Mouse (Mus musculus) megakaryocyte progenitor cell, adult 5-6 weeks (primary cell): ENCODE data around the gene Sfxn5. TPM values are rescaled to one million over a fixed set of nuclear protein-coding genes. Genes with fewer than 3 reads are reported as not detected.

Source experiments
- ATAC-seq: replicated peaks from 2 replicates; pipeline ENCODE4 v1.8.0; 2016; ENCODE audit warnings: mild to moderate bottlenecking, moderate TSS enrichment, inconsistent platforms; ENCODE audit not compliant: poor library complexity
- total RNA-seq, 2 experiments: library from RNA; stranded (forward) in 1 of 2; stranded (reverse) in 1 of 2; fragments of 157-497, 149-512 nt in 1 of 2; fragments of 200-1000 nt in 1 of 2; gene quantifications; 2 replicates each; pipeline versions ENCODE4 v1.2.3 to v1.2.4; 2015 to 2017

The Sfxn5 gene
- 1.1 and 2.7 TPM in 2 replicates for total RNA-seq (2015)
- total RNA-seq (2017): 1.7 and 2.3 TPM in 2 replicates

DNA sequence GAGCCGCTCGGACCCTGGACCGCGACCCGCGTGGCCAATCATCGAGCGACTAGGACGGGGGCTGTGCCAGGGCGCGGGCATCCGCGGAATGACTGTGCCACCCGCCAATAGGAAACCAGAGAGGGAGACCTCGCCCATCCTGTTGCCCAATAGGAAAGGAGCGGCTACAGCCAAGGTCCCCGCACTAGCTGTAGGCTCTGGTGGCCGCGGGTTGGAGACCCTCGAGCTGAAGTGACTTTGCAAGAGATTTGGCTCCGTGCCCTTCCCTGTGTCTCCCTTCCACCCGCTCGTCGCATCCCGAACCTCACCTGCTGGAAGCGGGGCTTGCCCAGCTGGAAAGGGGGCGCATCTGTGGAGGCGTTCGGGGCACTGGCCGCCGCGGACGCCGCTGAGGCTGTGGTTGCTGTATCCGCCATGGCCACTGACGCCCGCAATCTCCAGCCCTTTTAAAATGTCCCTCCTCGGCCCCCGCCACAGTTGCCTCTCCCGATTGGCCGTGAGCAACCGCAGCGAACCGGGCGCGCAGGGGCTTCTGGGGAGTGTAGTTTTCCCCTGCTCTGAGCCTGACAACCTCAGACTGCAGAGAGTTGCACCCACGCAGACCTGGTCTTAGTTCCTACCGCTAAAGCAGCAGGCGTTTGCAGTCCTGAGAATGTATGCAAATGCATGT lies at the start of gene Sfxn5:
Sfxn5 (minus strand) TSS at position 423 of the 670 bp plus-strand sequence.
- ATAC-seq: peak; percentile 86

DNA sequence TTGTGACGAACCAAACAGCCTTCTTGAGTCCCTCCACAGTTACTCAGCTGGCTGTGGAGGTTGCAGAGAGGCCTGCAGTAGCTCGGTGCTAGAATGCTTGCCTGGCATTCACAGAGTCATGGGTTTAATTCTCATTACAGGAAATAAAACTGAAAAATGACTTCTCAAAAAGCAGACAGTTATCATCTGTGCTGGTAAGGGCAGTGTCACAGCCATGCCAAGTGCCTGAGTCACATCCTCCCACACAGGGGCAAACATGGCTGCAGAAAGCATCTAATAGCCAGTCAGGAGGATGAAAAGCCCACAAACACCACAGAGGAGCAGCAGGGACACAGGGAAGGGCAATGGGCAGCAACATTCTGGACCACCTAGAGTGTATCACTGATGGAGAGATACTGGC lies 49.6 kb upstream of the Sfxn5 start:
- no peak for ATAC-seq

DNA sequence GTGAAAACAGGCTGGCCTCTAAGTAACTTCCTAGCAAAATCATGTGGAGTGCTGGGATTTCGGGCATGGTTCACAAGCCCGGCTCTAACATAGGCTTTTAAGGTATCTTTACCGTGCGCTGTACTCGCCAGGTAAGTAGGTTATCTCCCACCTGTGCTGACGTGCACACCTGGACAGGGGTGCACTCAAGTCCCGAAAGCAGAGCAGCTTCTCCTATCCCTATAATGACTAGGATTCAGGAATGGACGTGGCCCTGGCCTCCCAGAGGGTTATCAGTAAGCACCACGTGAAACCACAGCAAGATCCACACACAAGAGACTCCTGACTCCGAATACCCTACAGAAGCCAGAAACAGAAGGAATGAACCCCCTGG lies 48.4 kb upstream of the Sfxn5 start:
- ATAC-seq: no peak

DNA sequence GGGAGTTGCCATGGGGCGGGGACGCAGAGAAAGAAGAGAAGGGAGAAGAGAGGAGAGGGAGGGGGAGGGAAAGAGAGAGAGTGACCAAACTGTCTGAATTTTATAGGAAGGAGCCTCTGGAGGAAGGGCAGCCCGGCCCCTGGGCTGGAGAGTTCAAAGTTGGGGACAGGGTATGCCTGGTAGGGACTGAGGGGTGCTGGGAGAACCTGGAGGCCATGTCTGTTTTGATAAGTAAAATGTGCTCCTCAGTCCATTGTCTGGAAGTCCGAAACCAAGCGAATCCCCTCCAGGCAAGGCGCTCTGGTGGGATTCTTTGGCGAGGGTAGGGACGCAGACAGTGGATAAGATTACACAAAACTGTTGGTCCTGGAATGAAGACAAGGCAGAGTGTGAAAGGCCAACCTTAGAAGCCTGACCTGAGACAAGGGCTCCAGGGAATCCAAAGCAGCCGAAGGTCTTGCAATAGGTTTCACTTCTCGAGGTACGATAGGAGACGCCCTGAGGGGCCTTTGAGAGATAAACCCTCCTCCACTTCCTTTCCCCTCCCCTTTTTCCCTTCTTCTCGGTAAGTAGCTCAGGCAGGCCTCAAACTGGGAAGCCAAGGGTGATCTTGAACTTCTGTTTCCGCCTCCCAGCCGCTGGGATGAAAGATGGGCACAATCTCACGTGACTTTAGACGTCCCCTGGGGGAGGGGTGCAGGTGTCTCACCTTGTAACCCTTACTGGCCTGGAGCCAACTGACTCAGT lies 47.9 kb upstream of the Sfxn5 start:
- peak; percentile 58 for ATAC-seq

DNA sequence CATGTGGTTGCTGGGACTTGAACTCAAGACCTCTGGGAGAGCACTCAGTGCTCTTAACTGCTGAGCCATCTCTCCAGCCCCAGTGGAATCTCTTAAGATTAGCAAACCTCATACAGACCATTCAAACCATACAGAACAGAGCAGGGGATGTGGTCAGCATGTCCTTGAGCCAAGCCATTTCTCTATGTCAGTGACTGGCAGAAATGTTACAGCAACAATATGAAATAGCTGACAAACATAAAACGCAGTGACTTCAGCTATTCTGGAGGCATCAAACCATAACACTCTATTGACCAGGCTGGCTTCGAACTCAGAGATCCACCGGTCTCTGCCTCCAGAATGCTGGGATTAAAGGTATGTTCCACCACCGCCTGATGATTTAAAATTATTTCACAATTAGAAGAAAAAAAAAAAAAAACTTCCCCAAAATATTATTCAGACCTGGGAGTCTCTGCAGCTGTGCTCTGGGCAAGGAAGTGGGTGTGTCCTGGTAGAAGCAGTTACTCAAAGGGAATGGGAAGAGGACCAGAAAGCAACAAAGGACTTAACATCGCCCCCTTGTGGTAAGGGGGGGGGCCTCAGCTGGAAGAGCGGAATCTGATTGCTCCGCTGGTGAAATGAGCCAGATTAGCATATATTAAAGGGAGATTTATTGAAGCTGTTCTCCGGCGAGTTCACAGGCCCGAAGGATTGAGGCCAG lies 47.1 kb upstream of the Sfxn5 start:
- peak; percentile 93 for ATAC-seq

DNA sequence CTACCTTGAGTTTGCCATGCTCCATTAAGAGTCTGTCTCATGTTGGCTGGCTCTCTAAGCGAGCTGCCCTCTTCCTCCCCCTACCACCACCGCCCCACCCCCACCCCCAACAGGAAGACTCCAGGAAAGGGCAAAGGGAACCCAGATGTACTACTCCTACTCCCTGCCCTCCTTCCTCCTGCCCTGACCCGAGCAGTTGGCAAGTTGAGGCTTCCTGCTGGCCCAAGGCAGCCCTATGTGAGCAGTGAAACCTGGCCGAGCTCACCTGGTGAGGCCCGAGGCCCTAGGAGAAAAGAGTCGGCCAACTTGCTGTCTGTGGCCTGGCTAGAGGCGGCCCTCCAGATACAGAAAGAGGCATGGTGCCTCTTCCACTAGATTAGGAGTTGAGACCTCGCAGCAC lies 45.4 kb upstream of the Sfxn5 start:
- no peak for ATAC-seq

DNA sequence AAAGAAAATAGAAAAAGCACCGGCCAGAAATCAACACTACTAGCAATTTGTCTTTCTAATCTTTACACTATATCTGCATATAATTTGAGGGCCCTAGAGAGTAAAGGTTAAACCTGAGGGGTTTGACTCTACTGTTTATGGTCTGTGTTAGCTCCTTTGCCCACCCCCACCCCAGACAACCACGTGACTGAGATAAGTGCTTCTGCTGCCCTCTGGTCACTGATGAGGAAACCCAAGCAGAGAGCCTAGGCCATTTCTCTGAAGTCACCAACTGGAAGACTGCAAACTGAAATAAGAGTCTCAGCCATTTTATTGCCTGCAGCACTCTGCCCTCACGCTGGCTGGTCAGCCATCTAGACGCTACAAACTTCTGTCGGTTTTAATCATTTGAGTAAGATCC lies 44.7 kb upstream of the Sfxn5 start:
- ATAC-seq: no peak

DNA sequence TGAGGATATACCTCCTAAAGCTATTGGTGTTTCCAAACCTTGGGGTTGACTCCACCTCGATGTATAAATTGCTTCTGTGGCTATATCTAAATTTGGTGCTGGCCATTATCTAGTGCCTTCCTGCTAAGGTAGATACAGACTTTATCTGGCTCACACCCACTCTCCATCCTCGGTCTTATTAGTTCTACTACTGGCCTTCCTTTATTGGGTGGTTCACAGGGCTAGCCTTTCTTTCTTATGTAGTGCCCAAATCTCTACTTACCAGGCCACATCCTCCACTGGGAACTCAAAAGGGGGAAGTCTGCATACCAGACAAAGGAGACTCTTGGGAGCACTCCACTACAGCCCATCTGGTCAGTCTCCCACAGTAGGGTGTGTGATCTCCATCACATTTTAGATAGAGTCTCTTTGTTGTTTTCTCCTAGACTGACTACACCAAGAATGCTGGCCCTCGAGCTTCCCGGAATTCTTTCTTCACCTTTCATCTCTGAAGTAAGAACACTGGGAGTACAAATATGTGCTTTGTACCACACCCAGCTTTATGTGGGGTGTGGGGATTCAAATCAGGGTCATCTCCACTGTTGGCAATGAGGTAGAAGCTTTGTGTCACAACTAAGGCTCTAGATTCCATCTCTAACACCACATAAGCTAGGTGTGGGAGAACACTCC lies 44.0 kb upstream of the Sfxn5 start:
- ATAC-seq: no peak

DNA sequence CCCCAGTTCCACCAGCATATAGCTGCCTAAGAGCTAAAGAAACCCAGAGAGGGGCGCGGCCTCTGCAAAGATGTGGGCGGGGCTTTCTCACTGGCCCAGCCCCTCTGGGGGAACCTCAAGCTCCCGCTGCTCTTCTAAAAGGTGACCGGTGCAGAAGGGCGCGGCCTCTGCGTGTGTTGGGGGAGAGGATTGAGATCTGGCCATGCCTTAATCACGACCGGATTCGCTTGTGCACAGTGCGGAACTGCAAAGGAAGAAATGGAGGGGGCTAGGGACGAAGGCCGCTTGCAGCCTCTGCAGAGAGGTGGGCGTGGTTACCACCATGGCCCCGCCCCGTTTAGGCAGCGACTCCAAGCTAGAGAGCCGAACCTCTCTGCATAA lies 41.5 kb upstream of the Sfxn5 start:
- ATAC-seq: peak; percentile 90

DNA sequence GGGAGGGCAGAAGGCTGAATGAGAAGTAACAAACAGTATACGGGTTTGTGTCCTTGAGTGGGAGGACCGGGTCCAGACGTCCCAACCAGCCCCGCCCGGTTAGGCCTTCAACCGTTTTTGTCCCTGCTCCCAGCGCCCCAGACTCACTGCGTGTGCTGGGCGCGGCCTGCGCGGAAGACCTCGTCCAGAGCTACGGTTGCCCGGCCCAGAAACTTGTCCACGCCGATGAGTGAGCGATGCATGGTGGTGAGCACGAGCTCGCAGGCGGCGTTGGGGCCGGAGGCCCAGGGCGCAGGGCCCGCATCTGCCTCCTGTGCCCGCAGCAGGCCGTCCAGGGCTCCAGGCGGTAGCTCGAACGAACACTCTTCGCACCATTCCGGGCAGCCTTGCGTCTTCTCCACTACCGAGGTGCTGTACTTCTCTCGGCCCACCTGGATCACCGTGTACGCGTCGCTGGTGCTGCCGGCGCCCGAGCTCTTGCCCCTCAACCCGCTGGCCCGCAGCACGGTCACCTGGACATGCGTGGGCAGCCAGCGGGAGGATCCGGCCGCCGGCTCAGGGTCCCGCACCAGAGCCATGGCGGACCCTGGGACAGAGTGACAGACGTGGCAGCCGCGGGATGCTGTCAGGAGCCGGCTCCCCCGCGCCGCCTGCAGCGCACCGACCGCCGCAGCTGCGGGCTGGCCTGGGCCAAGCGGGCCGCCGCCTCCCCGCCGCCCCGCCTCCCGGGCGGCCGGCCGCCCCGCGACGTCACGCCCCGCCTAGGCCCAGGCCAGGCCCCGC lies 40.9 kb upstream of the Sfxn5 start, which contains the start of gene Rab11fip5:
Rab11fip5 (minus strand) TSS at position 684 of the 783 bp plus-strand sequence.
- no peak for ATAC-seq

DNA sequence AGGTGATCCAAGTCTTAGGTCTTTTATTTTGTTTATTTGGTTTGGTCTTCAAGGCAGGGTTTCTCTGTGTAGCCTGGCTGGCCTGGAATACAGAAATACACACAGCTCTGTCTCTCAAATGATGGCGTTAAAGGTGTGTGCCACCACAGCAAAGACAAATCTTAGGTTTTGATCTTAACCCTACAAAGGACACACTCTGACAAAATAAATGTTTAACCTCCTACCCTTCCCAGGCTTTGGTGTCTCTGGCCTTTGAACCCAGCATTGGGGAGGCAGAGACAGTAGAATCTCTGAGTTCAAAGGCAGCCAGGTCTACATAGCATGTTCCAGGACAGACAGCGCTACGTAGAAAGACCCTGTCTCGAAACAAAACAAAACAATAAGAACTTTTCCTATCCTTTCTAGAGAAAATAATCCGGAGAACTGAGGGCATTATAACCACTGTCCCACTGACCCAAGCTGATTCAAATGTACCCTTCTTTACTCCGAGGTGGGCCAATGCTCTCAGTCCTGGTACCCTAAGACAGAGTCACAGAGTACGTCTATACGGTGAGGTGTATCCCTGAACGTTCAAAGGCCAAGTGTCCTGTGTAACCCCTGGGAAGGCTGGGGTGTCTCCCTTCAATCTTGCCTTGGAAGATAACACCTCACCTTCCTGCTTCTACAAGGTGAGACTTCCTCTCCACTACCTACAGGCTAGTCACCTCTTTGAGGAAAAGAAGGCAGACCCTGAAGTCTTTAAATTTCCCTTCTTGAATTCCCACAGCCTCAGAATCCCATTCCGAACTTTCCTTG lies 40.0 kb upstream of the Sfxn5 start:
- no peak for ATAC-seq

DNA sequence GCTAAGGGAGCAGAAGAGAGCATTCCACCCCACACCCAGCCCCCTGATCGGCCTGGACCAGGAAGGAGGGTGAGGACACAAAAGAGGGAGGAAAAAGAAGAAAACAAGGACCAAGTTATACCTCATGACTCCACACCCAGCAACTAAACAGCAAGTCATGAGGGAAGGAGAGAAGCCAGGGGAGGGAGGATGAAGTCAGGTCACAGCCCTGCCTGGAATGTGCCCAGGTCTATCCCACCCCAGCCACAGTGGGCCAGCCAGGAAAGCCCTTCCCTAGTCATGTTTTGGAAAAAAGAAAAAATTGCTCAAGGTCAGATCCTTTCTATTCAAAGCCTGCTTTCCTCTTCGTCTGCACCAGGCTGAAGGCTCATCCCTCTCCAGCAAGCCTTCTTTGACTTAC lies 39.3 kb upstream of the Sfxn5 start:
- no peak for ATAC-seq

DNA sequence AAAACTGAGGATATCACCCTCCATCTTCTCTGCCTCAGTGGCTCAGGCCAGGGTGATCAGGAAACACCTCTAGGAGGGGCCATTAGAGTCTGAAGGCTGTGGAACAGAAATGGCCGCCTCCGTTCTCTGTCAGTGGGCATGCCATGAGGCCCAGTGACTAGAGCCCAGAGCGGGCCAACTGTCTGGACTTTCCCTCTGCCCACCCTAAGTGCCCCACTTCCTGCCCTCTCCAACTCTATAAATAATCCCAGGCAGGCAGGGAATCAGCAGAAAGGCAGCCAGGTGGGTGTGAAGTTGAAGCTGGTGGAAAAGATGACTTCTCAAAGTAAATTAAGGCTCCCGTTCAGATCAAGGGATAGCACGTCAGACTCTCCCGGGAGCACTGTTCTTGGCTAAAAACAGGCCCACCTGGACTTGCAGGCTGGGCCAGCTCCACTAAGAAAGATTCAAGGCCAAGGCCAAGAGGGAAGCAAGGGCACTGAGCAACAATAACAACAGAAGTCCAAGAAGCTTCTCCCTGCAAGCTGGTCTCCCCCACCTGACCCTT lies 38.7 kb upstream of the Sfxn5 start:
- ATAC-seq: no peak

DNA sequence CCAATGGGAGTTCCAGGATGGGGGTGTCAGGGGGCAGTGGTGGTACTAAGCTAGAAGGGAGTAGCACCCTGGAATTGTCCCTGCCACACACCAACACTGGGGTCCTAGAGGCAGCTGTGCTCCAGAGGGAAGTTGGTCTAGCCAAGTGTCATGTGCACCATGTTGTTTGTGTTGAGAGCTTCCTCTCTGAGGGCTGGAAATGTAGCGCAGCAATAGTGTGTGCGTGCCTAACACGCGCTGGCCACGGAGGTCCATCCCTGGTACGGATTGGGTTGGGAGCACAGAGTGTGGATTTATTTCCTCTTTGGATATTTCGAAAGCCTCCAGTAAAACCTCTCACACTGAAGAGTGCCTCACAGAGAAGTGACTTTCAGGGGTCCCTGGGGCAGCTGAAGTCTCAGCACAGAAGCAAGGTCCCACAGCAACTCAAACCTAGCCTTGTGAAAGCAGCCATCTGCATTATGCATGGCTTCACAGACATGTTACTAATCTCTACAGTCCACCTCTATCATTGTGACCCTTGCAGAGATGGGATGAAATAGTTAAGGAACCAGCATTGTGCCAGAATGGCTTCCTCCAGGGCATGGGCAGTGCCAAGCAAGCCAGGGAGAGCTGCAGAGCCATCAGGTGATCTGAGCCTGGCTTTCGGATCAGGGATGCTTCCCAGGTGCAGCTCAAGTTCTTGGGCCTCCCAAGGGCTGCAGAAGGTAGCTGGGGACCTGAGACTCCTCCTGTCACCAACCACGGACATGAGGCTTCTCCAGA lies 37.6 kb upstream of the Sfxn5 start:
- ATAC-seq: no peak

DNA sequence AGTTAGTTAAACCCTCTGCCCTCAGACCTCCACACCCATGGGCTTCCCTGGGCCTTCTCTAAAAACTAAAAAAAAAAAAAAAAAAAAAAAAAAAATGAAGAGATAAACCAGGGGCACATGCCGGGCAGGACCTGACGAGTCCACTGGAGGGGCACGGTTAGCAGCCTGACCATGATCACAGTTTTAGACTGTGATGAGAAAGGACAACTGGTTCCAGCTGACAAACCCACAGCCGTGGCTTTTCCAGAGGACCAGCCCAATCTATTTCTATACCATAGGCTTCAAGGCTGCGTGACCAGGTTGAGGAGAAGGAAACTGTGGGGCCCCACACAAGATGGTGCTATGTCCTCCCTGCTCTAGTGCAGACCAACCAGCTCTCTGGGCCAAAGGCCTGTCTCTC lies 36.8 kb upstream of the Sfxn5 start:
- no peak for ATAC-seq

DNA sequence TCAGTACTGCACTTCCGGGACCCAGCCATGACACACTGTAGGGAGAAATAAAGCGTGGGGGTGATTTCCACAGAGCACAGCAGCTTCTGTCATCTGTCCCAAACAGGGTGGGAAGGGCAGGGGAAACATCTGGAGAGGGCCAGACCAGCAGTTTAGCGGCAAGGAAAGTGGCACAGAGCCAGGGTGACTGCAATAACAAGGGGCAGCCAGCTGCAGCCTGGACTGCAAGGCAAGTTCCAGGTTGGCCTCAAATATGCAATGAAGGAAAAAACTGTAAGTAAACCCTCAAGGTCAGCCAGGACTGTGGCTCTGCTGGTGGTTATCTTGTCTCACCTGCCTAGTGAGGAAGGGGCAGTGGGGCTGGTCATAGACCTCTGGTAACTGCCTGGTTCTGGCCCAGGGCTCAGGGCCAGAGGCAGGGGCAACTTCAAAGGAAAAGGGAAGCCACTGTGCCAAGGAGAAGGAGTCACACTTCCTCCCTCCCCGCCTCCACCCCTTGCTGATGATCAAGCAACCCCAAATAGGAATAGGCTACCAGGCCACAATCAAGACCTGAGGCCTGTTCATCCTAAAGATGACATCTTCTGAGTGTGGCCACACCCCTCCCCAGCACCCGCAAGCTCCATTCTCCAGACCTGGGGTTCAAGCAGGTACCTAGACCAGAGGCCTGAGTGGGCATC lies 36.1 kb upstream of the Sfxn5 start:
- peak; percentile 71 for ATAC-seq

DNA sequence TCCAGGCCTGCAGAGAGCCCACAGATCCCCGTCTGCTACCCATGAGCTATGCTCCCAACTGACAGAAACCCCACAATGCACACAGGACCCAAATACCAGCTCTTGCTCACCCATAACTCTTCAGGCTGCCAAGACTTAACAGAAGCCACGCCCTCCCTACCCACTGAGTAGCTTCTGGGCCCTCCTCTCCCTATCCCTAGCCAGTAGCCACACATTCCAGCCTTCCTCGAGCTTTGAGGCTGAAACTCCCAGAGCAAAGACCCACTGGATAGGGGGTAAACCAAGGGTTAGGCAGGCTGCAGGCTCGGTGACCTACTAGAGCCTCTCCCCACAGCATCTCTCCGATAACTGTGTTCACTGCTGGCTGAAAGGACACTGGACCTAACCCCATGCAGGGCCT lies 35.5 kb upstream of the Sfxn5 start:
- ATAC-seq: no peak

DNA sequence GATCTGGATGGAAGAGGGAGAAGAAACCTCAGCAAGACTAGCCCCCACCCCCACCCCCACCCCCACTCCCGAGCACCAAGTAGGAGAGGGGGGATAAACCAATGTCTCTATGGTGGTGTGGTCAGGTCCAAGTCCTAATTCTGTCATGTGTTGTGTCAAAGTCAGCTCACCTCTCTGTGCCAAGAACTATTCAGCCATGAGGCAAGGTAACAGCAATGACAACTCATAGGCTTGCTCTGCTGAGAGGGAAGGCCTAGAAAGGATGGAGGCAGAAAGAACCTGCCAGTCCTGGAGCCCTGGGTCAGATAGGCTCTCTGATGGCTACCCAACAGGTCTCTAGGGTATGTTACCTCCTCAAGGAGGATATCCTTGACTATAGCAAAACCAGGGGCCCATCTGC lies 34.9 kb upstream of the Sfxn5 start:
- no peak for ATAC-seq
